Comparison of ENCODE assay signal across 8 mouse cellular contexts in the genomic region with DNA sequence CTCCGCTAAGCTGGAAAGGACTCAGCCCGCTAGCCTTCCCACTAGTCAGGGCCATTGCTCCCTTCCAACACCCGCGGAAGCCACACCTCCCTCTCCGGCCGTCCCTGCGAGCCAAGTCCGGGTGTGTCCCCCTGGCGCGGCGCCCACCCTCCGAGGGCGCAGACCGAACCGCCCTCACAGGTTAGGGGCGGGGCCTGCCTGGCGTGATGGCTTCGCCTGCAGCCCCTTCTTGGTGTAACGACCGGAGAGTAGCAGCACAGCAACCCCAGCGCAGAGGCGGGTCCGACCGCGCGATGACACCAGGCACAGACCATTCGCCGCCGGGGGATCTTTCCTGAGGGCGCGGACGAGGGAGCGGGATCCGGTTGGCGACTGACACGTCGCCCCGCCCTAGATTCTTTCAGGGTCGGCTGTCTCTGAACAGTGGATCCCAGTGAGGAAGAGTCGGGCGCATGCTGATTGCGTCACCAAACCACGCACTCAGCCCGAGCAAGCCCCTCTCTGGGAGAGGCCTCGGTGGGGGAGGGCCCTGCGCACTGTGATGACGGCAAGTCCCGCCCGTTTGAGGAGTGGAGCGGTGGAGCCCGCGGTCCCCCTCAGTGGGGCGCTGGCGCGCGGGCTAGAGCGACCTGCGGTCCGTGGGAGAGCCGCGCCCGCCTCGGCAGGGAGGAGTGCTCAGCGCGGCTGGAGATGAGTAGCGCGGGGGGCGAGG. TPM values are rescaled to one million over a fixed set of nuclear protein-coding genes. Genes with fewer than 3 reads are reported as not detected.
DNase-seq lines count a peak whose midpoint lies in the region; ATAC-seq lines count a peak whose summit lies in the region.

Gene Esyt2 (plus strand): TSS at position 544 of the 712 bp plus-strand sequence.

- no peaks in the 10 kb centered on the region; the same call in 1 of the 2 replicates for H3K36me3 ChIP-seq in heart, embryonic 14.5 days (ENCODE audit: control insufficient read depth, insufficient read depth, low read length)
- no peaks in the 10 kb centered on the region for H3K36me3 ChIP-seq in liver, embryonic 13.5 days
- H3K36me3 ChIP-seq in stomach, embryonic 16.5 days (ENCODE audit: control insufficient read depth, insufficient read depth, low read length), result no peaks in the 10 kb centered on the region

- peak within 1 kb of the TSS; percentile 91 to 99 for H3K27ac ChIP-seq in heart, embryonic 14.5 days (replicated peaks in 1 of 2; ENCODE audit: control insufficient read depth in 1 of 2, insufficient read depth in 1 of 2, low read depth in 2 of 2, low read length in 2 of 2)
- H3K27ac ChIP-seq in liver, embryonic 13.5 days, result peak within 1 kb of the TSS; percentile 98
- peak within 1 kb of the TSS; percentile 99 for H3K27ac ChIP-seq in stomach, embryonic 16.5 days (ENCODE audit: low read length)

- H3K4me2 ChIP-seq in heart, embryonic 14.5 days (ENCODE audit: low read length), result peak within 1 kb of the TSS; percentile 98
- peak within 1 kb of the TSS; percentile 93 for H3K4me2 ChIP-seq in liver, embryonic 13.5 days
- peak within 1 kb of the TSS; percentile 91 for H3K4me2 ChIP-seq in stomach, embryonic 16.5 days (ENCODE audit: low read depth, low read length)

- H3K9ac ChIP-seq in heart, embryonic 14.5 days (ENCODE audit: low read length), result peak within 1 kb of the TSS; percentile 97
- peak within 1 kb of the TSS; percentile 99 for H3K9ac ChIP-seq in liver, embryonic 13.5 days
- peak within 1 kb of the TSS; percentile 99 for H3K9ac ChIP-seq in stomach, embryonic 16.5 days (ENCODE audit: low read length)

- H3K9me3 ChIP-seq in heart, embryonic 14.5 days (ENCODE audit: control insufficient read depth, low read length), result no peaks in the 10 kb centered on the region
- no peaks in the 10 kb centered on the region for H3K9me3 ChIP-seq in liver, embryonic 13.5 days (replicated peaks)
- H3K9me3 ChIP-seq in stomach, embryonic 16.5 days (replicated peaks; ENCODE audit: control insufficient read depth, low read length), result no peaks in the 10 kb centered on the region

- 0 out of 2 replicates have a peak, but pooled peaks cover 4% of the 10 kb centered on the region for H3K27me3 ChIP-seq in heart, embryonic 14.5 days (ENCODE audit: control insufficient read depth, insufficient read depth, low read length)
- H3K27me3 ChIP-seq in liver, embryonic 13.5 days, result no peaks in the 10 kb centered on the region
- no peaks in the 10 kb centered on the region for H3K27me3 ChIP-seq in stomach, embryonic 16.5 days (ENCODE audit: control insufficient read depth, insufficient read depth, low read length)

- peak within 1 kb of the TSS; percentile 76 to 99 for H3K4me3 ChIP-seq in heart, embryonic 14.5 days (ENCODE audit: control insufficient read depth in 1 of 2, insufficient read depth in 1 of 2, low read depth in 1 of 2, low read length in 2 of 2)
- H3K4me3 ChIP-seq in liver, embryonic 13.5 days (replicated peaks), result peak within 1 kb of the TSS; percentile 99
- H3K4me3 ChIP-seq in stomach, embryonic 16.5 days (replicated peaks; ENCODE audit: low read length), result peak within 1 kb of the TSS; percentile 77

- peak; percentile 85 for ATAC-seq in CD4-positive, CD25-positive, alpha-beta regulatory T cell, adult 4 months
- peak; percentile 98 for ATAC-seq in heart, embryonic 14.5 days (ENCODE audit: insufficient number of reproducible peaks, insufficient read depth, low FRiP score, low read depth)
- ATAC-seq in liver, embryonic 13.5 days (ENCODE audit: low read depth), result peak; percentile 90
- ATAC-seq in stomach, embryonic 16.5 days (ENCODE audit: insufficient read depth, low FRiP score), result peak; percentile 97

- DNase-seq in c-Kit-negative CD71-positive TER-119-positive erythroid progenitor cells, embryonic 14.5 days (ENCODE audit: low read depth, low spot score), result peak; percentile 80
- peak; percentile 98 for DNase-seq in fibroblast of lung, adult 2 months (ENCODE audit: low read depth)
- DNase-seq in kidney, postnatal 14 days, result peak; percentile 100
- peak; percentile 98 for DNase-seq in liver, embryonic 13.5 days
- DNase-seq in neural tube, embryonic 10.5 days (ENCODE audit: extremely low spot score, low spot score), result peak; percentile 99

- under 1% methylated on average over 68 of the region's 68 CpGs for WGBS in heart, embryonic 14.5 days
- WGBS in liver, embryonic 13.5 days (ENCODE audit: insufficient replicate concordance), result under 1% methylated on average over 68 of the region's 68 CpGs
- WGBS in stomach, embryonic 16.5 days, result 0% methylated on average over 68 of the region's 68 CpGs

- H3K4me1 ChIP-seq in heart, embryonic 14.5 days (ENCODE audit: control insufficient read depth in 2 of 2, insufficient read depth in 2 of 2, low read length in 2 of 2), result peaks cover 0 to 9% of the 10 kb centered on the region in 2 experiments; a peak in 2 of 4 replicates
- H3K4me1 ChIP-seq in liver, embryonic 13.5 days (replicated peaks), result peaks cover 67% of the 10 kb centered on the region
- peaks cover 6% of the 10 kb centered on the region; the same call in 1 of the 2 replicates for H3K4me1 ChIP-seq in stomach, embryonic 16.5 days (ENCODE audit: control insufficient read depth, insufficient read depth, low read length)

RNA-seq across cellular contexts. Expression of gene Esyt2, which starts in this region (rescaled TPM):
- polyA plus RNA-seq in CD4-positive, CD25-positive, alpha-beta regulatory T cell, adult 4 months (2017; shearing (Covaris generic)), result 10 to 100 TPM; 45.0 to 63.7 TPM
- 16.2 and 16.8 TPM in 2 replicates for polyA plus RNA-seq in heart, embryonic 14.5 days (2014; fragmentation: Nextera tagmentation; extraction: Ambion mirVana)
- polyA plus RNA-seq in liver, embryonic 13.5 days (2015; fragmentation: Nextera tagmentation; extraction: Ambion mirVana), result 8.3 and 9.8 TPM in 2 replicates
- 25.6 and 28.7 TPM in 2 replicates for polyA plus RNA-seq in stomach, embryonic 16.5 days (2015; fragmentation: Nextera tagmentation; extraction: Ambion mirVana)

Comparison
In these comparisons a context has a peak if more than half of its experiments do, and no peak if none do; other contexts are left out.
1. Peak in every context shown above with its lines: DNase-seq, ATAC-seq, H3K4me3 ChIP-seq and H3K27ac ChIP-seq.